Mouse (Mus musculus) urinary bladder, adult 2 months (tissue): ENCODE data around the gene Pih1d1. TPM values are rescaled to one million over a fixed set of nuclear protein-coding genes. Genes with fewer than 3 reads are reported as not detected.
A peak's percentile ranks its signal among the peaks of the same experiment; 100 is the strongest.
"Not testable (repeated sequence)": the region's sequence is repeated elsewhere in the genome, so short reads cannot be mapped to it uniquely, and the experiment has no call there.

Experiments
- DNase-seq: peaks from one replicate; pipeline ENCODE4 v3.0.0; 2022; ENCODE audit warnings: low spot score
- polyA plus RNA-seq: library from polyadenylated mRNA; depleted of rRNA; stranded (reverse); fragments of >200 nt; gene quantifications from 2 replicates; pipeline ENCODE4 v1.2.3, GENCODE M21; 2012

Pih1d1 gene
- polyA plus RNA-seq, 1 experiment, result 58.3 TPM

- DNase-seq, result no peak
Measured at GRCm38 (mm10) chr7:45147899-45148298, 6.2 kb upstream of the Pih1d1 start.

- no peak for DNase-seq
Measured at GRCm38 (mm10) chr7:45148534-45149098, 5.5 kb upstream of the Pih1d1 start.

GRCm38 (mm10) chr7:45149545-45149944, 4.6 kb upstream of the Pih1d1 start:
- no peak for DNase-seq

- DNase-seq, result no peak
Measured at GRCm38 (mm10) chr7:45150321-45150720, 3.8 kb upstream of the Pih1d1 start.

- no peak for DNase-seq
Measured at GRCm38 (mm10) chr7:45151303-45151702, 2.8 kb upstream of the Pih1d1 start.

- not testable (repeated sequence) for DNase-seq
Measured at GRCm38 (mm10) chr7:45153052-45153451, 1.1 kb upstream of the Pih1d1 start.

- DNase-seq, result no peak
Measured at GRCm38 (mm10) chr7:45153586-45153985, 517 bp upstream of the Pih1d1 start.

- no peak for DNase-seq
Measured at GRCm38 (mm10) chr7:45154993-45155514, 951 bp downstream of the Pih1d1 start.

- no peak for DNase-seq
Measured at GRCm38 (mm10) chr7:45155590-45155989, 1.5 kb downstream of the Pih1d1 start.

GRCm38 (mm10) chr7:45156206-45156605, 2.1 kb downstream of the Pih1d1 start:
- DNase-seq, result no peak

GRCm38 (mm10) chr7:45157459-45157858, 3.4 kb downstream of the Pih1d1 start:
- DNase-seq, result no peak

- DNase-seq, result no peak
Measured at GRCm38 (mm10) chr7:45158991-45159390, 4.9 kb downstream of the Pih1d1 start.

- no peak for DNase-seq
Measured at GRCm38 (mm10) chr7:45160316-45160800, 6.3 kb downstream of the Pih1d1 start.

- no peak for DNase-seq
Measured at GRCm38 (mm10) chr7:45160866-45161265, 6.8 kb downstream of the Pih1d1 start.

GRCm38 (mm10) chr7:45161612-45162473, 7.7 kb downstream of the Pih1d1 start:
- peak; percentile 88 for DNase-seq

GRCm38 (mm10) chr7:45162551-45162950, 8.4 kb downstream of the Pih1d1 start:
- DNase-seq, result no peak

GRCm38 (mm10) chr7:45162996-45163615, 9.0 kb downstream of the Pih1d1 start:
- DNase-seq, result no peak

- DNase-seq, result no peak
Measured at GRCm38 (mm10) chr7:45163735-45164490, 9.8 kb downstream of the Pih1d1 start, which contains the start of gene Slc17a7. TSS of gene Slc17a7 (plus strand) at chr7:45163949.

- DNase-seq, result no peak
Measured at GRCm38 (mm10) chr7:45164833-45165232, 10.7 kb downstream of the Pih1d1 start.

GRCm38 (mm10) chr7:45165701-45166100, 11.6 kb downstream of the Pih1d1 start:
- DNase-seq, result no peak

- DNase-seq, result no peak
Measured at GRCm38 (mm10) chr7:45166950-45167401, 12.9 kb downstream of the Pih1d1 start.
